Mouse (Mus musculus): Measurements from ENCODE around the gene Olfr1443. TPM values are rescaled to one million over a fixed set of nuclear protein-coding genes. Genes with fewer than 3 reads are reported as not detected.

Gene Olfr1443
- polyA plus RNA-seq, 1 experiment from 2014 or later, result not detected

DNA sequence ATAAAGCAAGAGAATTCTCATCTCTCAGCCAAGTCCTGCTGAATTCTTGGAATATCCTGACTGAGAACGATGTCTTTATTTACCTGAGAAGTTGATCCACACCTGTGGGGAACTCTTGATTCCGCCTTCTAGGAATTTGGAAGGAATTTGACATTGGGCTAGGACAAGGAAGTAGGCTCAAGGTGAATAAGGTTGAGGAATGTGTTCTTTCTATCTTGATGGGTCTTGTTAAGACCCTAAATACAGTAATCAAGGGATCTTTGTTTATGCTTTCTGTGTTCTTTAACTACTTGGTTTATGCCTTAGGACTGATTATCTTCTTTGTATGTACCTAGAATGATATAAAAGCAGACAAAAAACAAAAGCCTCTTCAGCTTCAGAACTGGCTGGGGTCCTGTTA lies 54.0 kb downstream of the Olfr1443 start:
- Histone ChIP-seq H3K27ac (replicated peaks) (no peak overlapping the region), H3K9me3 (replicated peaks) (no peaks in the 10 kb centered on the region), H3K4me3 (replicated peaks) (no peak overlapping the region), H3K36me3 (replicated peaks) (no peaks in the 10 kb centered on the region), H3K4me2 (no peak overlapping the region), H3K27me3 (no peaks in the 10 kb centered on the region), H3K9ac (no peak overlapping the region), H3K4me1 (replicated peaks) (no peaks in the 10 kb centered on the region)
- ATAC-seq (ENCODE audit: insufficient read depth), result no peak
- WGBS (ENCODE audit: insufficient replicate concordance), result 41% methylated on average over 2 of the region's 2 CpGs

Other genes with a start within 250 kb of the Olfr1443 start
- 1.8 and 2.0 TPM in 2 replicates for gene Mpeg1, start 217.3 kb upstream of the Olfr1443 start, polyA plus RNA-seq (2015; fragmentation: Nextera tagmentation; extraction: Ambion mirVana)
- 2.0 and 2.4 TPM in 2 replicates for gene Dtx4, start 176.7 kb upstream of the Olfr1443 start, polyA plus RNA-seq (2015; fragmentation: Nextera tagmentation; extraction: Ambion mirVana)
- 21.4 and 23.8 TPM in 2 replicates for gene Fam111a, start 132.4 kb upstream of the Olfr1443 start, polyA plus RNA-seq (2015; fragmentation: Nextera tagmentation; extraction: Ambion mirVana)
- 12.6 and 15.3 TPM in 2 replicates for gene Gm4952, start 78.1 kb upstream of the Olfr1443 start, polyA plus RNA-seq (2015; fragmentation: Nextera tagmentation; extraction: Ambion mirVana)
- gene Glyat, start 44.8 kb upstream of the Olfr1443 start, polyA plus RNA-seq (2015; fragmentation: Nextera tagmentation; extraction: Ambion mirVana), result 0.43 and 0.54 TPM in 2 replicates
- not detected in 2 replicates for gene Olfr1442, start 7.7 kb upstream of the Olfr1443 start, polyA plus RNA-seq (2015; fragmentation: Nextera tagmentation; extraction: Ambion mirVana)
- 7.9 and 9.0 TPM in 2 replicates for gene Keg1, start 17.7 kb downstream of the Olfr1443 start, polyA plus RNA-seq (2015; fragmentation: Nextera tagmentation; extraction: Ambion mirVana)
- gene Cntf, start 87.5 kb downstream of the Olfr1443 start, polyA plus RNA-seq (2015; fragmentation: Nextera tagmentation; extraction: Ambion mirVana), result 0.43 and 0.53 TPM in 2 replicates
- gene Zfp91, start 118.0 kb downstream of the Olfr1443 start, polyA plus RNA-seq (2015; fragmentation: Nextera tagmentation; extraction: Ambion mirVana), result 7.2 and 7.3 TPM in 2 replicates
- gene Lpxn, start 118.1 kb downstream of the Olfr1443 start, polyA plus RNA-seq (2015; fragmentation: Nextera tagmentation; extraction: Ambion mirVana), result 2.1 and 2.4 TPM in 2 replicates
- not detected in 2 replicates for gene Gm5244, start 168.6 kb downstream of the Olfr1443 start, polyA plus RNA-seq (2015; fragmentation: Nextera tagmentation; extraction: Ambion mirVana)
- not detected in 2 replicates for gene Olfr1444, start 179.2 kb downstream of the Olfr1443 start, polyA plus RNA-seq (2015; fragmentation: Nextera tagmentation; extraction: Ambion mirVana)
- gene Olfr1445, start 205.7 kb downstream of the Olfr1443 start, polyA plus RNA-seq (2015; fragmentation: Nextera tagmentation; extraction: Ambion mirVana), result not detected in 2 replicates
- not detected in 2 replicates for gene Olfr1446, start 215.4 kb downstream of the Olfr1443 start, polyA plus RNA-seq (2015; fragmentation: Nextera tagmentation; extraction: Ambion mirVana)
- not detected in 2 replicates for gene Olfr1447, start 225.6 kb downstream of the Olfr1443 start, polyA plus RNA-seq (2015; fragmentation: Nextera tagmentation; extraction: Ambion mirVana)
- gene Olfr1448, start 246.3 kb downstream of the Olfr1443 start, polyA plus RNA-seq (2015; fragmentation: Nextera tagmentation; extraction: Ambion mirVana), result not detected in 2 replicates

All from liver, embryonic 15.5 days (tissue).